Mouse (Mus musculus): ENCODE measurements around the gene Efna5.
A peak's percentile ranks its signal among the peaks of the same experiment; 100 is the strongest.

Efna5 gene

GRCm38 (mm10) chr17:62881176-62881790 is at the start of gene Efna5:
Efna5 (minus strand) TSS chr17:62881317.
- DNase-seq: no peak

GRCm38 (mm10) chr17:62915304-62915703 is 34.2 kb upstream of the Efna5 start:
- DNase-seq: no peak

- no peak for DNase-seq
These were observed 24.8 kb upstream of the Efna5 start for GRCm38 (mm10) chr17:62905692-62906445.

- DNase-seq: no peak
These were observed 17.9 kb upstream of the Efna5 start for GRCm38 (mm10) chr17:62899066-62899465.

GRCm38 (mm10) chr17:62889991-62890390 is 8.9 kb upstream of the Efna5 start:
- no peak for DNase-seq

GRCm38 (mm10) chr17:62884129-62884506 is 3.0 kb upstream of the Efna5 start:
- peak; percentile 60 for DNase-seq

- no peak for DNase-seq
These were observed 2.5 kb upstream of the Efna5 start for GRCm38 (mm10) chr17:62883476-62884128.

- peak; percentile 71 for DNase-seq
These were observed 1.8 kb upstream of the Efna5 start for GRCm38 (mm10) chr17:62882726-62883475.

GRCm38 (mm10) chr17:62881791-62882725 is 941 bp upstream of the Efna5 start:
- DNase-seq: peak; percentile 35

- peak; percentile 29 for DNase-seq
These were observed 574 bp downstream of the Efna5 start for GRCm38 (mm10) chr17:62880311-62881175.

GRCm38 (mm10) chr17:62879526-62880310 is 1.4 kb downstream of the Efna5 start:
- DNase-seq: no peak

GRCm38 (mm10) chr17:62875727-62876126 is 5.4 kb downstream of the Efna5 start:
- no peak for DNase-seq

- no peak for DNase-seq
These were observed 9.2 kb downstream of the Efna5 start for GRCm38 (mm10) chr17:62871928-62872327.

GRCm38 (mm10) chr17:62871191-62871590 is 9.9 kb downstream of the Efna5 start:
- DNase-seq: no peak

- DNase-seq: no peak
These were observed 10.7 kb downstream of the Efna5 start for GRCm38 (mm10) chr17:62870446-62870845.

- DNase-seq: no peak
These were observed 16.2 kb downstream of the Efna5 start for GRCm38 (mm10) chr17:62864966-62865365.

GRCm38 (mm10) chr17:62863004-62863403 is 18.1 kb downstream of the Efna5 start:
- DNase-seq: no peak

- DNase-seq: no peak
These were observed 18.7 kb downstream of the Efna5 start for GRCm38 (mm10) chr17:62862298-62862999.

- DNase-seq: no peak
These were observed 23.8 kb downstream of the Efna5 start for GRCm38 (mm10) chr17:62857275-62857674.

- no peak for DNase-seq
These were observed 27.4 kb downstream of the Efna5 start for GRCm38 (mm10) chr17:62853741-62854140.
